Mouse (Mus musculus) liver, adult 2 months (tissue): ENCODE measurements around the gene Tmem95. TPM values are rescaled to one million over a fixed set of nuclear protein-coding genes. Genes with fewer than 3 reads are reported as not detected.

ENCODE experiments used
- DNase-seq: peaks from one replicate; pipeline ENCODE4 v3.0.0-alpha.2; 2011; ENCODE audit warnings: low read depth, low spot score; ENCODE audit errors: extremely low read depth
- H3K27ac ChIP-seq: fragments of 200-500 bp; replicated peaks from 2 replicates; pipeline ENCODE4 v1.5.1; 2012; ENCODE audit warnings: low read depth, mild to moderate bottlenecking, control low read depth, inconsistent platforms, low read length; ENCODE audit not compliant: insufficient read depth
- H3K27me3 ChIP-seq: fragments of 200-500 bp; 2 replicates; pipeline ENCODE4 v1.6.1; 2012; ENCODE audit warnings: mild to moderate bottlenecking, moderate library complexity, low read length, inconsistent platforms; ENCODE audit not compliant: control insufficient read depth, insufficient read depth
- H3K36me3 ChIP-seq: fragments of 200-500 bp; 2 replicates; pipeline ENCODE4 v1.6.1; 2012; ENCODE audit warnings: low read length, inconsistent platforms; ENCODE audit not compliant: control insufficient read depth, insufficient read depth
- H3K4me1 ChIP-seq: fragments of 200-500 bp; 2 replicates; pipeline ENCODE4 v1.6.1; 2011; ENCODE audit warnings: low read length; ENCODE audit not compliant: control insufficient read depth, insufficient read depth
- H3K4me3 ChIP-seq: fragments of 200-500 bp; 2 replicates; pipeline ENCODE4 v1.5.1; 2011; ENCODE audit warnings: low read depth, mild to moderate bottlenecking, control low read depth, low read length, moderate library complexity; ENCODE audit not compliant: insufficient read depth
- H3K79me2 ChIP-seq: fragments of 200-500 bp; 2 replicates; pipeline ENCODE4 v1.6.1; 2012; ENCODE audit warnings: inconsistent platforms, mild to moderate bottlenecking, low read length, moderate library complexity; ENCODE audit not compliant: control insufficient read depth, insufficient read depth
- H3K9ac ChIP-seq: fragments of 200-500 bp; 2 replicates; pipeline ENCODE4 v1.6.1; 2012; ENCODE audit warnings: low read depth, mild to moderate bottlenecking, control low read depth, inconsistent platforms, low read length
- CTCF ChIP-seq: fragments of 200-500 bp; IDR thresholded peaks from 2 replicates; pipeline ENCODE4 v1.5.1; 2011; ENCODE audit warnings: low read depth, low read length, control low read depth
- POLR2A ChIP-seq: fragments of 200-500 bp; IDR thresholded peaks from 2 replicates; pipeline ENCODE4 v1.6.1; 2011; ENCODE audit warnings: low read length, control low read depth; ENCODE audit not compliant: insufficient read depth; ENCODE audit errors: extremely low read depth
- WGBS: fragments of 180-500 bp; shearing (Covaris S2); methylation state at CpG from one replicate; pipeline ENCODE4 v1.1.7; 2018; 5-methylcytosine and 5-hydroxymethylcytosine counted together
- polyA plus RNA-seq: library from polyadenylated mRNA; depleted of rRNA; stranded (reverse); fragments of >200 nt; gene quantifications from 2 replicates; pipeline ENCODE4 v1.2.3, GENCODE M21; 2012; rRNA removed
- total RNA-seq: library from RNA; depleted of rRNA; stranded (reverse); fragments of >200 nt; gene quantifications from 2 replicates; pipeline ENCODE4 v1.2.3, GENCODE M21; 2014; rRNA removed

Gene Tmem95
- total and polyA plus RNA-seq, 2 experiments: not detected

- no peak for DNase-seq
- H3K79me2 ChIP-seq: no peaks in the 10 kb centered on the region
- H3K27me3 ChIP-seq: 0 out of 2 replicates have a peak, but pooled peaks cover 3% of the 10 kb centered on the region
- WGBS: 33% methylated on average over 45 of the region's 48 CpGs
- TF ChIP-seq POLR2A (no peak), CTCF (no peak)
- H3K4me3 ChIP-seq: no peak overlapping the region
- H3K36me3 ChIP-seq: no peaks in the 10 kb centered on the region
- H3K4me1 ChIP-seq: no peaks in the 10 kb centered on the region
- no peak overlapping the region for H3K27ac ChIP-seq
- no peak overlapping the region for H3K9ac ChIP-seq
Observed at GRCm38 (mm10) chr11:69834001-69834549, 43.7 kb downstream of the Tmem95 start.

DNA sequence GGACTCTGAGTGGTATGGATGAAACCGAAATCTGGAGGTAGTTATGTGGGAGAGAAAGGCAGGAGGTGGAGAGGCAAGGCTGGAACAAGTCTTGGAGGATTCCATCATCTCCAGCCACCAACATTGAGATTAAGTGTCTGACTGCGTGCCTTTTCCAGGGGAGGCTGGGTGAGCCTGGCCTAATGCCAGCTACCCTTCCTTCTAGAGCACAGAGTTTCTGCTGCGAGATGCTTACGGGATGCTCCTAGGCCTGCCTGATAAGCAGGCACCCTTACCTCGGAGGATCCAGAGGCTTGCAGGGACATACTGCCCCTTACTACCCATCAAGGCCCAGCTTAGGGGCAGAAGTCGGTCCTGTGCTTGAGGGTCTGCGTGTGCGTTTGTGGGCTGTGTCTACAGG is 44.3 kb downstream of the Tmem95 start:
- Histone ChIP-seq H3K4me1 (no peaks in the 10 kb centered on the region), H3K36me3 (no peaks in the 10 kb centered on the region), H3K9ac (no peak overlapping the region), H3K27ac (no peak overlapping the region), H3K27me3 (0 out of 2 replicates have a peak, but pooled peaks cover 3% of the 10 kb centered on the region), H3K79me2 (no peaks in the 10 kb centered on the region), H3K4me3 (no peak overlapping the region)
- DNase-seq: no peak
- 72% methylated on average over 8 of the region's 8 CpGs for WGBS
- no peak for TF ChIP-seq POLR2A
- TF ChIP-seq CTCF: no peak

GRCm38 (mm10) chr11:69828832-69829231 is 49.0 kb downstream of the Tmem95 start:
- no peak for DNase-seq
- Histone ChIP-seq H3K27ac (no peak overlapping the region), H3K27me3 (0 out of 2 replicates have a peak, but pooled peaks cover 4% of the 10 kb centered on the region), H3K36me3 (no peaks in the 10 kb centered on the region), H3K4me3 (no peak overlapping the region), H3K4me1 (no peaks in the 10 kb centered on the region), H3K79me2 (no peaks in the 10 kb centered on the region), H3K9ac (no peak overlapping the region)
- 89% methylated on average over 5 of the region's 5 CpGs for WGBS
- TF ChIP-seq CTCF (no peak), POLR2A (no peak)

Other genes with a start within 250 kb of the Tmem95 start
Only the 30 nearest of the 40 such genes appear.
- gene Polr2a, start 119.4 kb downstream of the Tmem95 start, total RNA-seq: 10.0 and 12.6 TPM in 2 replicates
- gene Polr2a, start 119.4 kb downstream of the Tmem95 start, polyA plus RNA-seq: 9.9 and 10.6 TPM in 2 replicates
- gene Slc35g3, start 116.0 kb downstream of the Tmem95 start, total RNA-seq: not detected in 2 replicates
- not detected in 2 replicates for gene Slc35g3, start 116.0 kb downstream of the Tmem95 start, polyA plus RNA-seq
- gene Zbtb4, start 112.1 kb downstream of the Tmem95 start, total RNA-seq: 2.6 and 4.4 TPM in 2 replicates
- gene Zbtb4, start 112.1 kb downstream of the Tmem95 start, polyA plus RNA-seq: 8.2 and 9.7 TPM in 2 replicates
- gene Chrnb1, start 82.1 kb downstream of the Tmem95 start, total RNA-seq: 0.46 and 0.54 TPM in 2 replicates
- gene Chrnb1, start 82.1 kb downstream of the Tmem95 start, polyA plus RNA-seq: 0.28 and 0.35 TPM in 2 replicates
- gene Fgf11, start 76.2 kb downstream of the Tmem95 start, total RNA-seq: 0.18 and 0.20 TPM in 2 replicates
- gene Fgf11, start 76.2 kb downstream of the Tmem95 start, polyA plus RNA-seq: 0.33 and 0.34 TPM in 2 replicates
- 2.3 and 2.4 TPM in 2 replicates for gene Tmem102, start 72.4 kb downstream of the Tmem95 start, total RNA-seq
- gene Tmem102, start 72.4 kb downstream of the Tmem95 start, polyA plus RNA-seq: 13.5 and 15.7 TPM in 2 replicates
- not detected in 2 replicates for gene Gm39566, start 62.7 kb downstream of the Tmem95 start, total RNA-seq
- not detected in 2 replicates for gene Gm39566, start 62.7 kb downstream of the Tmem95 start, polyA plus RNA-seq
- not detected in 2 replicates for gene Spem2, start 59.6 kb downstream of the Tmem95 start, total RNA-seq
- gene Spem2, start 59.6 kb downstream of the Tmem95 start, polyA plus RNA-seq: not detected in 2 replicates
- not detected in 2 replicates for gene Spem1, start 55.8 kb downstream of the Tmem95 start, total RNA-seq
- 0.09 TPM in 1 of 2 replicates, not detected in the other for gene Spem1, start 55.8 kb downstream of the Tmem95 start, polyA plus RNA-seq
- 0.18 and 0.34 TPM in 2 replicates for gene Nlgn2, start 40.2 kb downstream of the Tmem95 start, total RNA-seq
- gene Nlgn2, start 40.2 kb downstream of the Tmem95 start, polyA plus RNA-seq: 0.93 and 1.9 TPM in 2 replicates
- gene Tmem256, start 39.5 kb downstream of the Tmem95 start, total RNA-seq: 326 and 353 TPM in 2 replicates
- gene Tmem256, start 39.5 kb downstream of the Tmem95 start, polyA plus RNA-seq: 284 and 370 TPM in 2 replicates
- gene Plscr3, start 31.6 kb downstream of the Tmem95 start, total RNA-seq: 1.5 and 2.6 TPM in 2 replicates
- gene Plscr3, start 31.6 kb downstream of the Tmem95 start, polyA plus RNA-seq: 18.5 and 19.3 TPM in 2 replicates
- gene Tnk1, start 19.3 kb downstream of the Tmem95 start, total RNA-seq: 0.07 and 0.18 TPM in 2 replicates
- gene Tnk1, start 19.3 kb downstream of the Tmem95 start, polyA plus RNA-seq: 0.17 TPM in 2 replicates
- gene Kctd11, start 3.4 kb upstream of the Tmem95 start, total RNA-seq: 0.65 and 1.0 TPM in 2 replicates
- gene Kctd11, start 3.4 kb upstream of the Tmem95 start, polyA plus RNA-seq: 0.68 and 1.6 TPM in 2 replicates
- gene Acap1, start 17.5 kb upstream of the Tmem95 start, total RNA-seq: 1.2 and 1.9 TPM in 2 replicates
- gene Acap1, start 17.5 kb upstream of the Tmem95 start, polyA plus RNA-seq: 2.3 and 3.3 TPM in 2 replicates
- 0.13 and 0.18 TPM in 2 replicates for gene 2810408A11Rik, start 23.0 kb upstream of the Tmem95 start, total RNA-seq
- gene 2810408A11Rik, start 23.0 kb upstream of the Tmem95 start, polyA plus RNA-seq: 0.06 and 0.11 TPM in 2 replicates
- gene Neurl4, start 23.1 kb upstream of the Tmem95 start, total RNA-seq: 10.1 and 14.0 TPM in 2 replicates
- gene Neurl4, start 23.1 kb upstream of the Tmem95 start, polyA plus RNA-seq: 12.6 and 20.7 TPM in 2 replicates
- 7.0 and 8.5 TPM in 2 replicates for gene Gps2, start 35.9 kb upstream of the Tmem95 start, total RNA-seq
- gene Gps2, start 35.9 kb upstream of the Tmem95 start, polyA plus RNA-seq: 32.3 and 41.0 TPM in 2 replicates
- gene Eif5a, start 43.9 kb upstream of the Tmem95 start, total RNA-seq: 321 and 404 TPM in 2 replicates
- gene Eif5a, start 43.9 kb upstream of the Tmem95 start, polyA plus RNA-seq: 374 and 408 TPM in 2 replicates
- not detected in 2 replicates for gene Ybx2, start 57.8 kb upstream of the Tmem95 start, total RNA-seq
- gene Ybx2, start 57.8 kb upstream of the Tmem95 start, polyA plus RNA-seq: 0.20 TPM in 1 of 2 replicates, not detected in the other
- 0.60 and 0.83 TPM in 2 replicates for gene Slc2a4, start 70.2 kb upstream of the Tmem95 start, total RNA-seq
- 0.39 and 0.58 TPM in 2 replicates for gene Slc2a4, start 70.2 kb upstream of the Tmem95 start, polyA plus RNA-seq
- 0.20 and 0.37 TPM in 2 replicates for gene Cldn7, start 86.8 kb upstream of the Tmem95 start, total RNA-seq
- 0.26 and 0.46 TPM in 2 replicates for gene Cldn7, start 86.8 kb upstream of the Tmem95 start, polyA plus RNA-seq
- gene Ctdnep1, start 103.1 kb upstream of the Tmem95 start, total RNA-seq: 6.6 and 13.4 TPM in 2 replicates
- gene Ctdnep1, start 103.1 kb upstream of the Tmem95 start, polyA plus RNA-seq: 39.1 and 45.3 TPM in 2 replicates
- gene Elp5, start 104.5 kb upstream of the Tmem95 start, total RNA-seq: 19.5 and 21.3 TPM in 2 replicates
- 30.8 and 33.7 TPM in 2 replicates for gene Elp5, start 104.5 kb upstream of the Tmem95 start, polyA plus RNA-seq
- gene Gabarap, start 113.1 kb upstream of the Tmem95 start, total RNA-seq: 175 and 176 TPM in 2 replicates
- gene Gabarap, start 113.1 kb upstream of the Tmem95 start, polyA plus RNA-seq: 430 and 476 TPM in 2 replicates
- gene Phf23, start 117.8 kb upstream of the Tmem95 start, total RNA-seq: 8.0 and 8.5 TPM in 2 replicates
- gene Phf23, start 117.8 kb upstream of the Tmem95 start, polyA plus RNA-seq: 8.8 and 12.1 TPM in 2 replicates
- 2.8 TPM in 2 replicates for gene Dvl2, start 122.6 kb upstream of the Tmem95 start, total RNA-seq
- 3.7 and 4.5 TPM in 2 replicates for gene Dvl2, start 122.6 kb upstream of the Tmem95 start, polyA plus RNA-seq
- 314 and 344 TPM in 2 replicates for gene Acadvl, start 137.4 kb upstream of the Tmem95 start, total RNA-seq
- 302 and 314 TPM in 2 replicates for gene Acadvl, start 137.4 kb upstream of the Tmem95 start, polyA plus RNA-seq
- gene Dlg4, start 138.9 kb upstream of the Tmem95 start, total RNA-seq: 0.37 and 1.0 TPM in 2 replicates
- gene Dlg4, start 138.9 kb upstream of the Tmem95 start, polyA plus RNA-seq: 1.1 and 1.3 TPM in 2 replicates
- 531 and 680 TPM in 2 replicates for gene Asgr1, start 176.1 kb upstream of the Tmem95 start, total RNA-seq
- gene Asgr1, start 176.1 kb upstream of the Tmem95 start, polyA plus RNA-seq: 730 and 786 TPM in 2 replicates